Mouse (Mus musculus): ENCODE results near the gene Zmiz1.

Zmiz1 gene

GRCm38 (mm10) chr14:25459016-25459393, at the start of gene Zmiz1:
Gene Zmiz1 (plus strand): TSS chr14:25459185.
- peak; percentile 83 to 85 for DNase-seq (ENCODE audit: low spot score in 2 of 2)

- DNase-seq (ENCODE audit: low spot score in 2 of 2), result no peak
These were observed 47.0 kb upstream of the Zmiz1 start for GRCm38 (mm10) chr14:25411848-25412527.

GRCm38 (mm10) chr14:25412811-25413210, 46.2 kb upstream of the Zmiz1 start:
- DNase-seq (ENCODE audit: low spot score in 2 of 2), result no peak

GRCm38 (mm10) chr14:25413510-25413909, 45.5 kb upstream of the Zmiz1 start:
- no peak for DNase-seq (ENCODE audit: low spot score in 2 of 2)

- no peak for DNase-seq (ENCODE audit: low spot score in 2 of 2)
These were observed 44.9 kb upstream of the Zmiz1 start for GRCm38 (mm10) chr14:25414115-25414514.

GRCm38 (mm10) chr14:25420001-25420690, 38.8 kb upstream of the Zmiz1 start:
- no peak for DNase-seq (ENCODE audit: low spot score in 2 of 2)

- no peak for DNase-seq (ENCODE audit: low spot score in 2 of 2)
These were observed 38.0 kb upstream of the Zmiz1 start for GRCm38 (mm10) chr14:25420987-25421386.

GRCm38 (mm10) chr14:25421596-25422001, 37.4 kb upstream of the Zmiz1 start:
- DNase-seq (ENCODE audit: low spot score in 2 of 2), result peak; percentile 56 to 64

GRCm38 (mm10) chr14:25422946-25423345, 36.0 kb upstream of the Zmiz1 start:
- no peak for DNase-seq (ENCODE audit: low spot score in 2 of 2)

- DNase-seq (ENCODE audit: low spot score in 2 of 2), result no peak
These were observed 35.1 kb upstream of the Zmiz1 start for GRCm38 (mm10) chr14:25423721-25424443.

GRCm38 (mm10) chr14:25438255-25438654, 20.7 kb upstream of the Zmiz1 start:
- DNase-seq (ENCODE audit: low spot score in 2 of 2), result no peak

- DNase-seq (ENCODE audit: low spot score in 2 of 2), result no peak
These were observed 18.9 kb upstream of the Zmiz1 start for GRCm38 (mm10) chr14:25440116-25440515.

GRCm38 (mm10) chr14:25440777-25441176, 18.2 kb upstream of the Zmiz1 start:
- no peak for DNase-seq (ENCODE audit: low spot score in 2 of 2)

- no peak for DNase-seq (ENCODE audit: low spot score in 2 of 2)
These were observed 17.5 kb upstream of the Zmiz1 start for GRCm38 (mm10) chr14:25441469-25441868.

- no peak for DNase-seq (ENCODE audit: low spot score in 2 of 2)
These were observed 16.3 kb upstream of the Zmiz1 start for GRCm38 (mm10) chr14:25442676-25443075.

GRCm38 (mm10) chr14:25447136-25447775, 11.7 kb upstream of the Zmiz1 start:
- DNase-seq (ENCODE audit: low spot score in 2 of 2), result no peak

- DNase-seq (ENCODE audit: low spot score in 2 of 2), result no peak
These were observed 10.5 kb upstream of the Zmiz1 start for GRCm38 (mm10) chr14:25448471-25448870.

- no peak for DNase-seq (ENCODE audit: low spot score in 2 of 2)
These were observed 7.8 kb upstream of the Zmiz1 start for GRCm38 (mm10) chr14:25451099-25451667.

- DNase-seq (ENCODE audit: low spot score in 2 of 2), result no peak
These were observed 7.0 kb upstream of the Zmiz1 start for GRCm38 (mm10) chr14:25451699-25452632.

GRCm38 (mm10) chr14:25452633-25453025, 6.4 kb upstream of the Zmiz1 start:
- DNase-seq (ENCODE audit: low spot score in 2 of 2), result no peak
